Mouse (Mus musculus) kidney, postnatal 14 days (tissue): ENCODE data around the gene Pramef17.
"Not testable (repeated sequence)": the region's sequence is repeated elsewhere in the genome, so short reads cannot be mapped to it uniquely, and the experiment has no call there.

Experiments
- DNase-seq: peaks from one replicate; pipeline ENCODE4 v3.0.0; 2022; ENCODE audit warnings: mixed read lengths

The Pramef17 gene

DNA sequence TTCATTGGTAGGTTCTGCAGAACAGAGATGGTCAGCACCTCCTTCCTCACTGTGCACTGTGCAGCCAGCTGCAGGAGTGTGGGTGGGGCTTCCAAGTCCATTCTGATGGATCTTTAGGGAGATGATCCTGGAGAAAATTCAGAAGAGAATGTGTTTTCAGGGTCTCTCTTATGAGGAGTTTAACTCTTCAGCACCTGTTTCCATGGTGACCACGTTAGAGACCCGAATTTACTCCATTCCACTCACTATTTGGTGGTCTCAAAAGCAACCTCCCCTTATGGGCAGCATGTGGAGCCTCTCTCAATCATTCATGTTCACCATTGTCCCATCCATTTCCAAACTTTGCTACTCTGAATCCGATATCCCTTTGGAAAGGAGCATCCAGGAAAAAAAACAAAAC is at the start of gene Pramef17:
Gene Pramef17, minus strand, starts transcription at position 101 of the 400 bp plus-strand sequence.
- not testable (repeated sequence) for DNase-seq

DNA sequence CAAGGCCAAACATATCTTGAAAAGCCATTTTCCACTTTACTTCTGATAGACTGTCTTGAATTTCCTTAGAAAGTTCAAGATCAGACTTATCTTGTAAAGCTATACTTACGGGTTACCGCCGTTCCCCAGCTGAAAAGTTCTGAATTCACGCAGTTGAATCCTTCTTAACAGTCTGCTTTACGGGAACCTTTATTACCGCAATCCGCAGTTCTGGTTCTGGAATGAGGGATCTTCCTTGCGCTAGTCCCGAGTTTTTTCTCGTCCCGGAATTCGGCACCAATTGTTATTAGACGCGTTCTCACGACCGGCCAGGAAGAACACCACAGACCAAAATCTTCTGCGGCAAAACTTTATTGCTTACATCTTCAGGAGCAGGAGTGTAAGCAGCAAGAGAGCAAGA is 6.0 kb downstream of the Pramef17 start:
- DNase-seq: peak; percentile 66

DNA sequence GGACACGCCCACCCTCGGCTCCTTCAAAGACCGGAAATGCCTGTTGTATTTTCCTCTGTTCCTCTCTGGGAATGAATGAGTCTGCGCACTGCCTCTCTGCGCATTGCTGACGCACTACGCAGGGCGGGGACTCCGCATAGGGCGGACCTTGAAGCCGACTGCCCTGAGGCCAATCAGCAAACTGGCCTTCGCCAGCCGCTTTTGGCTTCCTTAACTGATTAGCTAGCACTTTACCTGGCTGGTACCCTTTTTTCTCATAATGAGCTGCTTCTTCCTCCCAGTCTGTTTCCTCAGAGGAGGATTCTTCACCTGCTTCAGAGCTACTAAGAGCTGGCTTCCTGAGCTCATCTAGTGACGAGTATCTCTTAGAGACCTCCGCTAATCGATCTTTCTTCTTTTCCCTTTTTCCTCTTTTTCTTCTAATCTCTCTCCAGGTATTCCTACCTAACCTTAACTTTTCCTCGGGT is 6.7 kb downstream of the Pramef17 start:
- peak; percentile 36 for DNase-seq

GRCm38 (mm10) chr4:143985733-143986132 is 8.4 kb downstream of the Pramef17 start:
- peak; percentile 20 for DNase-seq

DNA sequence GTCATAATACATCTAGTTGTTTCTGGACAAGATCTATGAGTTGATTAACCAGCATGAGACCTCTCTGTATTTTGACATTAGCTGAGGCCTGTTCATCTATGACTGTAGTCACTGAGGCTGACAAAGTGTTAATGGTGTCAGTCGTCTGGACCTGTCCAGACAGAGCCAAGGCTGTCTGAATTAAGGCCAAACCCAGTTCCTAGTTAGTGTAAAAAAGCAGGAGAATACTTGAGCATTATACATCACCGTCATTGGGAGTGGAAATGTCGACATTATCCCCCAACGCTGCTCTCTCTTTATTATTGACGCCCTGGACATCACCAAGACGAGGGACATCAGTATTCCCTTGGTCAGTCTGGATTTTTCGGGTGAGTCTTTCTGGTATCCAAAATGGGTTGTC is 9.0 kb downstream of the Pramef17 start:
- DNase-seq: not testable (repeated sequence)

GRCm38 (mm10) chr4:143983446-143983845 is 10.7 kb downstream of the Pramef17 start:
- not testable (repeated sequence) for DNase-seq

DNA sequence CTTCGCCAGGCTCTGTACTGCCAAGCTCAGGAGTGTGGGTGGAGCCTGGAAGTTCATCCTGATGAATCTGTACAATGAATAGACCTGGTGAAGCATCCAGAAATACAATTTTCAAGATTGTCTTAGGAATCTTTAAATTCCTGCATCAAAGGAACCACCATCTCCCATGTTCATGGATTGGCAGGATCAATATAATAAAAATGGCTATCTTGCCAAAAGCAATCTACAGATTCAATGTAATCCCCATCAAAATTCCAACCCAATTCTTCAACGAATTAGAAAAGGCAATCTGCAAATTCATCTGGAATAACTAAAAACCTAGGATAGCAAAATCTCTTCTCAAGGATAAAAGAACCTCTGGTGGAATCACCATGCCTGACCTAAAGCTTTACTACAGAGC is 27.3 kb downstream of the Pramef17 start, which contains the start of gene Gm13101:
Gene Gm13101, minus strand, starts transcription at position 101 of the 400 bp plus-strand sequence.
- not testable (repeated sequence) for DNase-seq

GRCm38 (mm10) chr4:143950916-143951315 is 43.3 kb downstream of the Pramef17 start, which contains the start of gene Pramef25:
Pramef25 (minus strand) TSS chr4:143951016.
- not testable (repeated sequence) for DNase-seq
